Mouse (Mus musculus): ENCODE data around the gene Serpine1. TPM values are rescaled to one million over a fixed set of nuclear protein-coding genes. Genes with fewer than 3 reads are reported as not detected.

Serpine1 gene
- polyA plus RNA-seq, 1 experiment, result 2.1 TPM

DNA sequence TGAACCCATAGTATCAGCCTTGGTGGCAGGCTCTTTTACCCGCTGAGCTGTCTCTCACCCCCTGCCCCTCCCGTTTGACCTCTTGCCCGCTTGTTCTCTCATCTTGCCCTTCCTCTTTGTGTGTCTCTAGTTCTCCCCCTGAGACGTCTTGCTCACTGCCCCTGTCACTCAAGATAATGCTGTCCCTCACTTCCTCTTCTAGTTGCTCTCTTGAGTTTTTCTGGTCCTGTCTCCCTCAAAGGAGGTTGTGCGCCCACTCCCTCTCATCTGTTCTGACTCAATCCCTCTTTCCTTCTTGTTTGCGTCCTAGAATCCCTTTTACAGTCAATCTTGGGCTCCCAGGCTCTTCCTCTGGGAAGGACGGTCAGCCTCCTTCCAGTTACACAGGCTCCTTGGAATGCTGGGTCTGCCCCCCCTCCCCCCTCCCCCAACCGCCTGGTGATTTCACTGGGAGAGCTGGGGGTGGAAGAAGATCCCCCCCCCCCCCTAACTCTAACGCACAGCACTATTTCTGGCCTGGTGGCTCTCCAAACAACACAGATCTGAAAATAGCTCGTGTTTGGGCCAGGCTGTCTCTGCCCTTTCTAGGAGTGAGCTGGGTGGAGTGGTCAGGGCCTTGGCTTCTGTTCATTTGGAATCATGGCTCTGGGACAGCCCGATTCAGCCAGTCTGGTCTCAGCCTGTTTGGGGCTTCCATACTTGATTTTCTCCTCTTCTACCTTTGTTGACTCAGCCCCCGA lies 4.3 kb upstream of the Serpine1 start:
- DNase-seq (ENCODE audit: low read depth in 1 of 2, low spot score in 2 of 2), result peak in 1 of 2 experiments; percentile 22
- H3K27me3 ChIP-seq (ENCODE audit: control insufficient read depth, insufficient read depth, low read length), result no peaks in the 10 kb centered on the region
- no peaks in the 10 kb centered on the region for H3K36me3 ChIP-seq (ENCODE audit: control insufficient read depth, insufficient read depth, low read length)
- H3K4me3 ChIP-seq (ENCODE audit: extremely low read depth, insufficient read depth, insufficient read length), result no peak overlapping the region
- 32% methylated on average over 12 of the region's 12 CpGs for WGBS
- peaks cover 4% of the 10 kb centered on the region; the same call in 1 of the 2 replicates for H3K4me1 ChIP-seq (ENCODE audit: control insufficient read depth, insufficient read depth, insufficient read length)
- TF ChIP-seq CTCF (IDR thresholded peaks at IDR 0.05; ENCODE audit: extremely low read depth, insufficient read depth, insufficient read length, insufficient replicate concordance), result no peak
- no peak for TF ChIP-seq POLR2A (IDR thresholded peaks at IDR 0.05; ENCODE audit: low read depth, low read length)
- no peak overlapping the region for H3K27ac ChIP-seq (ENCODE audit: insufficient read depth, low read length)

DNA sequence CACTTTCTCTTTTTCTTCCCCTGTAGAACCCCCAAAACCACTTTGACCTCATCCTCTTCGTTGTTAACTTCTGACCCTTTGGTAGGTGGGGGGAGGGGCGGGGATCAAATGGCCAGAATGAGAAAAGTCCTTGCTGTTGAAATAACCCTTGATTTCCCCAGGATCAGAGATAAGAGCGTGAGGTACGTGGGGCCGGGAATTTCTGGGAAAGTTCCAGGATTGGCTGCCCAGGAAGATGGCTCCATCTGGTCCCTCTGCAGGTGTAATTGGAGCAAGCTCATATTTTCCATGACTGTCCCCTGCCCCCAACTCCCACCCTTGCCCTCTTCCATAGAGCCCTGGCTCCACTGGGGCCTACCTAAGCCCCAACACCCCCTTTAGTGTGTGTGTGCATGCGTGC lies 3.7 kb upstream of the Serpine1 start:
- 68% methylated on average over 6 of the region's 6 CpGs for WGBS
- Histone ChIP-seq H3K27ac (ENCODE audit: insufficient read depth, low read length) (no peak overlapping the region), H3K4me3 (ENCODE audit: extremely low read depth, insufficient read depth, insufficient read length) (no peak overlapping the region)

DNA sequence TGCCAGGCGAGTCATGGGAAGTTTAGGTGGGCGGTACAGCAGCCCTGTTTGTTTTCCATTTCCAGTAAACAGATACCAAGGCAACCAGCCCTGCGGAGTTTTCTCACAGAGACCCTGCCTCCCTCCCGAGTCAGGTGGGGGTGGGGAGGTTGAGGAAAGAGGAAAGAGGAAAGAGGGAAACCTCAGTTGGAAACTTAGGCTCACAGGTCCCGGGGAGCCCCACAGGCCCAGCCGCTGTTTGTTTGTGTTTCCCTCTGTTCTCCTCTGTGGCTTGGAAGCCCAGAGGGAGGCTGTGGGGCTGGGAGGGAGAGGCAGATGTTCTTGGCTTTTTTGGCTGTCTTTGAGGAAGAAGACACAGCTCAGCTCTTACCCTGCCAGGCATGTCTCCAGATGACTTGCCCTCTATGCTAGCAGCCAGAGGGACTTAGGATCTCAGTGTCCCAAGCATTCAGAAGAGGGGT lies 2.2 kb upstream of the Serpine1 start:
- no peak for DNase-seq (ENCODE audit: low read depth in 1 of 2, low spot score in 2 of 2)
- Histone ChIP-seq H3K27ac (ENCODE audit: insufficient read depth, low read length) (no peak overlapping the region), H3K4me1 (ENCODE audit: control insufficient read depth, insufficient read depth, insufficient read length) (peaks cover 4% of the 10 kb centered on the region; the same call in 1 of the 2 replicates), H3K4me3 (ENCODE audit: extremely low read depth, insufficient read depth, insufficient read length) (no peak overlapping the region), H3K36me3 (ENCODE audit: control insufficient read depth, insufficient read depth, low read length) (no peaks in the 10 kb centered on the region), H3K27me3 (ENCODE audit: control insufficient read depth, insufficient read depth, low read length) (no peaks in the 10 kb centered on the region)
- TF ChIP-seq POLR2A (IDR thresholded peaks at IDR 0.05; ENCODE audit: low read depth, low read length) (no peak), CTCF (IDR thresholded peaks at IDR 0.05; ENCODE audit: extremely low read depth, insufficient read depth, insufficient read length, insufficient replicate concordance) (no peak)
- WGBS, result 77% methylated on average over 6 of the region's 6 CpGs

More for the DNA sequence above, 3.7 kb upstream of the Serpine1 start:
- DNase-seq (ENCODE audit: low read depth in 1 of 2, low spot score in 2 of 2), result no peak
- no peaks in the 10 kb centered on the region for H3K36me3 ChIP-seq (ENCODE audit: control insufficient read depth, insufficient read depth, low read length)
- H3K4me1 ChIP-seq (ENCODE audit: control insufficient read depth, insufficient read depth, insufficient read length), result peaks cover 4% of the 10 kb centered on the region; the same call in 1 of the 2 replicates
- H3K27me3 ChIP-seq (ENCODE audit: control insufficient read depth, insufficient read depth, low read length), result no peaks in the 10 kb centered on the region
- TF ChIP-seq CTCF (IDR thresholded peaks at IDR 0.05; ENCODE audit: extremely low read depth, insufficient read depth, insufficient read length, insufficient replicate concordance), result no peak
- no peak for TF ChIP-seq POLR2A (IDR thresholded peaks at IDR 0.05; ENCODE audit: low read depth, low read length)

DNA sequence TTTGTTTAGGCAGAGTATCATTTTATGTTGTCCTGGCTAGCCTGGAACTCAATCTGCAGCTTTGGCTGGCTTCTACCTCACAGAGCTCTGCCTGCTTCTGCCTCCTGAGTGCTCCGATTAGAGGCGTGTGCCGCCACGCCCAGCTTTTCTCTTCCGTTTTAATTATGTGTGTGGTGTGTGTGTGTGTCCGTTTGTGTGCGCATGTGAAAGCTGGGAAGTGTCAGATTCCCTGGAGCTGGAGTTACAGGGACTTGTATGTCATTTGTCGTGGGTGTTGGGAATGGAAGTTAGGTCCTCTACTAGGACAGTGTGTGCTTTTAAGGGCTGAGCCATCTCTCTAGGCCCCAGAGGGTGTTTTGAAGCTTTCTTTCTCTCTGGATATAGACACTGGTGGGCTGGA lies 1.1 kb upstream of the Serpine1 start:
- DNase-seq (ENCODE audit: low read depth in 1 of 2, low spot score in 2 of 2), result no peak
- 94% methylated on average over 8 of the region's 8 CpGs for WGBS
- Histone ChIP-seq H3K36me3 (ENCODE audit: control insufficient read depth, insufficient read depth, low read length) (no peaks in the 10 kb centered on the region), H3K27ac (ENCODE audit: insufficient read depth, low read length) (no peak overlapping the region), H3K4me3 (ENCODE audit: extremely low read depth, insufficient read depth, insufficient read length) (no peak overlapping the region), H3K4me1 (ENCODE audit: control insufficient read depth, insufficient read depth, insufficient read length) (peaks cover 4% of the 10 kb centered on the region; the same call in 1 of the 2 replicates), H3K27me3 (ENCODE audit: control insufficient read depth, insufficient read depth, low read length) (no peaks in the 10 kb centered on the region)
- no peak for TF ChIP-seq POLR2A (IDR thresholded peaks at IDR 0.05; ENCODE audit: low read depth, low read length)

DNA sequence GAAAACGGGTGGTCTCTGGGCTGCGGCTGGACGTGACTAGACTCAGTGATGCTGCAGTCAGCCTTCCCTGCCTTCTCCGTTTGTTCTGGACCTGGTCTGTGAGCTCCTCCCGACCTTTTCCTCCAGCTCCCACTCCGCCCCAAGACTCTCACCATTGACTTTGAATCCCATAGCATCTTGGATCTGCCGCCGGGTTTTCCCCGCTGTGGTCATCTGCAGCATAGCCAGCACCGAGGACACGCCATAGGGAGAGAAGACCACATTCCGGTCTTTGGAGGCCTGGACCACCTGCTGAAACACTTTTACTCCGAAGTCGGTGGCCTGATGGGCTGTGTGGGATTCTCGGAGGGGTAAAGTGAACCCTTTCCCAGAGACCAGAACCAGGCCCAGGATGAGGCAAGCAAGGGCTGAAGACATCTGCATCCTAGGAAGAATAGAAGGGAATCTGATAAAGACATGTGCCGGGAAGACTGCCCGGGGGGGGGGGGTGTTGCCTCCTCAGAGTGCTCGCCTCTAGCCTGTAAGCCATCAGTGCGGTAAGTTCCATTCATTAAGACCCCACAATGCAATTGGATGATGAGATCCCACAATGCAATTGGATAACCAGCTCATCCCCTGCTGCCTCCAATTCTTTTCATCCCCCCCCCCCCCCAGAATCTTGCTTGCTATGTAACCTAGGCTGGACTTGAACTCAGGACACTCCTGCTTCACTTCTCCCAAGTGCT lies 1.0 kb downstream of the Serpine1 start:
- H3K4me3 ChIP-seq (ENCODE audit: extremely low read depth, insufficient read depth, insufficient read length), result no peak overlapping the region
- no peak overlapping the region for H3K27ac ChIP-seq (ENCODE audit: insufficient read depth, low read length)
- H3K4me1 ChIP-seq (ENCODE audit: control insufficient read depth, insufficient read depth, insufficient read length), result peaks cover 1% of the 10 kb centered on the region; the same call in 1 of the 2 replicates
- no peak for DNase-seq (ENCODE audit: low read depth in 1 of 2, low spot score in 2 of 2)
- no peaks in the 10 kb centered on the region for H3K27me3 ChIP-seq (ENCODE audit: control insufficient read depth, insufficient read depth, low read length)
- 88% methylated on average over 19 of the region's 19 CpGs for WGBS
- TF ChIP-seq CTCF (IDR thresholded peaks at IDR 0.05; ENCODE audit: extremely low read depth, insufficient read depth, insufficient read length, insufficient replicate concordance), result no peak
- TF ChIP-seq POLR2A (IDR thresholded peaks at IDR 0.05; ENCODE audit: low read depth, low read length), result no peak
- H3K36me3 ChIP-seq (ENCODE audit: control insufficient read depth, insufficient read depth, low read length), result no peaks in the 10 kb centered on the region

GRCm38 (mm10) chr5:137068711-137069110 lies 3.4 kb downstream of the Serpine1 start:
- no peak for TF ChIP-seq POLR2A (IDR thresholded peaks at IDR 0.05; ENCODE audit: low read depth, low read length)
- DNase-seq (ENCODE audit: low read depth in 1 of 2, low spot score in 2 of 2), result no peak
- H3K4me3 ChIP-seq (ENCODE audit: extremely low read depth, insufficient read depth, insufficient read length), result no peak overlapping the region
- no peaks in the 10 kb centered on the region; the same call in 1 of the 2 replicates for H3K4me1 ChIP-seq (ENCODE audit: control insufficient read depth, insufficient read depth, insufficient read length)
- WGBS, result 60% methylated on average over 4 of the region's 4 CpGs
- no peaks in the 10 kb centered on the region for H3K36me3 ChIP-seq (ENCODE audit: control insufficient read depth, insufficient read depth, low read length)
- H3K27me3 ChIP-seq (ENCODE audit: control insufficient read depth, insufficient read depth, low read length), result no peaks in the 10 kb centered on the region
- H3K27ac ChIP-seq (ENCODE audit: insufficient read depth, low read length), result no peak overlapping the region

DNA sequence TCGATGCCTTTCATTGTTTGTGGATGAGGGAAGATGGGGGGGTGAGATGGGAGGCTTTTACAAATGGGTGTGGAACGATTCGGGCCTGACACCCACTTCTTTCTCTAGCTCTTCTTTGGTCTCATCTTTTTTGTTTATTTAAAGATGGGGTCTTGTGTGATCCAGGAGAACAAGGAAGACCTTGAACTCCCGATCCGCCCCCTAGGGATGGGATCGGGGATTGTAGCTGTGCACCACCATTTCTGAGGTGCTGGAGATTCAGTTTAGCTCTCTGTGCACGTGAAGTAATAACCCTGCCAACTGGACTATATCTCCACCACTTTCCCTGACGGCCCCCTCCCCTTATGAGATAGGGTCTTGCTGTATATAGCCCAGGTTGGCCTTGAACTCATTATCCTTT lies 6.1 kb downstream of the Serpine1 start:
- no peak for DNase-seq (ENCODE audit: low read depth in 1 of 2, low spot score in 2 of 2)
- no peak for TF ChIP-seq CTCF (IDR thresholded peaks at IDR 0.05; ENCODE audit: extremely low read depth, insufficient read depth, insufficient read length, insufficient replicate concordance)
- TF ChIP-seq POLR2A (IDR thresholded peaks at IDR 0.05; ENCODE audit: low read depth, low read length), result no peak
- Histone ChIP-seq H3K27ac (ENCODE audit: insufficient read depth, low read length) (no peak overlapping the region), H3K4me3 (ENCODE audit: extremely low read depth, insufficient read depth, insufficient read length) (no peak overlapping the region), H3K36me3 (ENCODE audit: control insufficient read depth, insufficient read depth, low read length) (no peaks in the 10 kb centered on the region), H3K27me3 (ENCODE audit: control insufficient read depth, insufficient read depth, low read length) (no peaks in the 10 kb centered on the region), H3K4me1 (ENCODE audit: control insufficient read depth, insufficient read depth, insufficient read length) (no peaks in the 10 kb centered on the region)
- 77% methylated on average over 8 of the region's 8 CpGs for WGBS
